Mouse (Mus musculus): Measurements from ENCODE around the gene Hoxd4. TPM values are rescaled to one million over a fixed set of nuclear protein-coding genes. Genes with fewer than 3 reads are reported as not detected.
A peak's percentile ranks its signal among the peaks of the same experiment; 100 is the strongest.

Hoxd4 gene
- polyA plus RNA-seq, 1 experiment from 2014 or later: not detected

GRCm38 (mm10) chr2:74688795-74689573 lies 22.7 kb upstream of the Hoxd4 start:
- no peaks in the 10 kb centered on the region for H3K9me3 ChIP-seq
- ATAC-seq (ENCODE audit: insufficient number of reproducible peaks, insufficient read depth, low FRiP score, low TSS enrichment, low read depth): no peak
- H3K4me1 ChIP-seq: no peaks in the 10 kb centered on the region; the same call in 1 of the 2 replicates
- no peak overlapping the region for H3K4me3 ChIP-seq
- H3K27ac ChIP-seq: no peak overlapping the region
- H3K27me3 ChIP-seq: peaks cover 94% of the 10 kb centered on the region
- H3K4me2 ChIP-seq: no peak overlapping the region
- no peaks in the 10 kb centered on the region for H3K36me3 ChIP-seq
- 4% methylated on average over 12 of the region's 12 CpGs for WGBS
- H3K9ac ChIP-seq: no peak overlapping the region

DNA sequence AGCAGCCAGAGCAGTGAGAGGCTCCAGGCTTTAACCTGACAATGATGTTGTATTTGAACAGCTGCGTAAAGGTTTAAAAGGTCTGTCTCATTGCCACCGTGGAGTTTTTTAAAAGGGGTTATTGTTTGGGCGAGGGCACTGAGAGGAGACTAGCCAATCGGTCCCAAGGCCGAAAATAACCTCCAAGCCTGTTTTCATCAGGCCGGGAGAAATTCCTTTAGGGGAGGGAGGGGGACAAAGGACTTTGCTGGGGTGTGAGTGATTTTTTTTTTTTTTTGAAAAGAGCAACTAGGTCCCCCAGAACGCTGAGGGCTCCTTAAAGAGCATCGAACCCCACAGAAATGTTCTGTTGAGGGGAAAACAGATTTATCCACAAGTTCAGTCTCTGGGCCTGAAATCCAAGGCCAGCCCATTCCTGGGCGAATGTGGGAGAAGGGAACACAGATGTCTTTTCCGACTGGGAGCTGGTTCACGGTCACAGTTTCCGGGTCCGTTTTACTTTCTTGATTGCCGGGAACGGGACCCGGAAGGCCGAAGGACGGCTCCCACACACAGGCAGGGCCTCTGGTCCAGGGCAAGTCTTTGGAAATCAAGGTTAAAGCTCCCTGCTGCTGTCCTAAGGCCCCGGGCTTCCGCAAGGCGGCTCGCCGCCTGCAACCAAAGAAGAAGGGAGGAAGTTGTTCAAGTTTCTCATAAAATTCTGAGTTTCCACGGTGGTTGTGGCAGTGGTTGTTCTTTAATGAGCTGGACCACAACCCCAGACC lies 22.0 kb upstream of the Hoxd4 start:
- no peak overlapping the region for H3K4me2 ChIP-seq
- no peaks in the 10 kb centered on the region for H3K36me3 ChIP-seq
- H3K27me3 ChIP-seq: peaks cover 94% of the 10 kb centered on the region
- H3K9me3 ChIP-seq: no peaks in the 10 kb centered on the region
- H3K27ac ChIP-seq: no peak overlapping the region
- no peak overlapping the region for H3K9ac ChIP-seq
- no peak overlapping the region for H3K4me3 ChIP-seq
- ATAC-seq (ENCODE audit: insufficient number of reproducible peaks, insufficient read depth, low FRiP score, low TSS enrichment, low read depth): no peak
- H3K4me1 ChIP-seq: no peaks in the 10 kb centered on the region; the same call in 1 of the 2 replicates
- WGBS: under 1% methylated on average over 24 of the region's 24 CpGs

GRCm38 (mm10) chr2:74690338-74690716 lies 21.4 kb upstream of the Hoxd4 start:
- Histone ChIP-seq H3K4me2 (no peak overlapping the region), H3K4me1 (no peaks in the 10 kb centered on the region; the same call in 1 of the 2 replicates), H3K36me3 (no peaks in the 10 kb centered on the region), H3K9me3 (no peaks in the 10 kb centered on the region), H3K9ac (no peak overlapping the region), H3K27me3 (peaks cover 94% of the 10 kb centered on the region), H3K4me3 (no peak overlapping the region), H3K27ac (no peak overlapping the region)
- 9% methylated on average over 8 of the region's 8 CpGs for WGBS
- ATAC-seq (ENCODE audit: insufficient number of reproducible peaks, insufficient read depth, low FRiP score, low TSS enrichment, low read depth): no peak

GRCm38 (mm10) chr2:74691022-74691951 lies 20.4 kb upstream of the Hoxd4 start, which contains the start of gene Hoxd10:
Hoxd10 (plus strand) TSS chr2:74691924.
- H3K36me3 ChIP-seq: no peaks in the 10 kb centered on the region

GRCm38 (mm10) chr2:74691995-74692807 lies 19.5 kb upstream of the Hoxd4 start:
- no peak overlapping the region for H3K4me3 ChIP-seq
- 4% methylated on average over 35 of the region's 35 CpGs for WGBS
- ATAC-seq (ENCODE audit: insufficient number of reproducible peaks, insufficient read depth, low FRiP score, low TSS enrichment, low read depth): no peak

More at GRCm38 (mm10) chr2:74691022-74691951, 20.4 kb upstream of the Hoxd4 start, which contains the start of gene Hoxd10:
- peak within 1 kb of the TSS; percentile 32 for H3K4me2 ChIP-seq
- H3K27ac ChIP-seq: no peak within 1 kb of the TSS
- H3K27me3 ChIP-seq: peaks cover 95% of the 10 kb centered on the region
- peak within 1 kb of the TSS; percentile 5; the same call in 1 of the 2 replicates for H3K4me3 ChIP-seq
- H3K9ac ChIP-seq: no peak within 1 kb of the TSS
- ATAC-seq (ENCODE audit: insufficient number of reproducible peaks, insufficient read depth, low FRiP score, low TSS enrichment, low read depth): no peak
- no peaks in the 10 kb centered on the region; the same call in 1 of the 2 replicates for H3K4me1 ChIP-seq
- under 1% methylated on average over 56 of the region's 56 CpGs for WGBS
- no peaks in the 10 kb centered on the region for H3K9me3 ChIP-seq

DNA sequence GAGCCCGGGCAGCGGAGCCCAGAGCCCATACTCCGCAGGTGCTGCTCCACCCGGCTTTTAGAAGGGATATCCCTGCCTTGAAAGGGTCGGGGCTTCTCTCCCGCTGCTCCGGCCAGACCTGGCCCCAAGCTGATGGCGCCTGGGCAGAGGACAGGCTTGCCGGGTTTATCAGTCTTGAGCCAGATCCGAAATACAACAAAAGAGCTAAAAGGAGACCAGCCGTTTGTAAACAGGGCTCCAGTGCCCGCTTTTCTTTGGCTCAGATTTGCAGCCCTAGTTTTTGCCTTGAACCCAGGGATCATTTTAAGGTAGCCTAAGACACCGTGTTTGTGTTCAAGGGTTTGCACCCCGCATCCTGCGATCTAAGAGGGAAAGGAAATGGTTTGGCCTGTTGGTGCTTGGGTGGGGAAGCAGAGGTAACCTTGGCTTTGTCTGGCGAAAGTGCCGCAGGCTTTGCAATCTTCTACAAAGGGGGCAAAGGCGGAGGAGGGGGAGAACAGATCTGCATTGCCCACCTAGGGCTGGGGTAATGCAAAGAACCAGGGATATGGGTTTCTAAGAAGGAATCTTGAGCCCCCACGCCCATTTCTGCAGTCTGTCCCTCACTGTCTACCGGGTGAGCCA lies 18.8 kb upstream of the Hoxd4 start:
- Histone ChIP-seq H3K9me3 (no peaks in the 10 kb centered on the region), H3K4me2 (no peak overlapping the region)
- 2% methylated on average over 20 of the region's 20 CpGs for WGBS

More at GRCm38 (mm10) chr2:74691995-74692807, 19.5 kb upstream of the Hoxd4 start:
- peaks cover 95% of the 10 kb centered on the region for H3K27me3 ChIP-seq
- no peak overlapping the region for H3K9ac ChIP-seq
- H3K27ac ChIP-seq: no peak overlapping the region
- H3K4me2 ChIP-seq: no peak overlapping the region
- H3K36me3 ChIP-seq: no peaks in the 10 kb centered on the region
- H3K9me3 ChIP-seq: no peaks in the 10 kb centered on the region
- no peaks in the 10 kb centered on the region; the same call in 1 of the 2 replicates for H3K4me1 ChIP-seq

DNA sequence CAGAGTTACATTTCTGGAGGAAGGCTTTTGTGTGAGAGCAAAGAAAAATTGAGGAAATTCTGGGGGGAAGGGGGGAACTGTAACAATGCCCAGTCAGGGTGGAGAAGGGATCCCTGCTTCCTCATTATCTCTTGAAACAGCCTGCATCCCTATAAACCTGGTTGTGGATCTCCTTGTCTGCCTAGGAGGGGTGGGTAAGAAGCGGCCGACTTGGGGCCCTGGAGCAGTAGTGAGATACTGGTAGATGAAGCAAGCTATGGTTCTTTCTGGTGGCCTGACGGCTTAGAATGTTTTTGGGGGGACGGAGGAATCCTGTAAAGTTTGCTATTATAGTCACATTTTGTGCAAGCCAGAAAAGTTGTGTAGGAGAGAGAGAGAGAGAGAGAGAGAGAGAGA lies 18.3 kb upstream of the Hoxd4 start:
- no peak for ATAC-seq (ENCODE audit: insufficient number of reproducible peaks, insufficient read depth, low FRiP score, low TSS enrichment, low read depth)
- Histone ChIP-seq H3K4me2 (no peak overlapping the region), H3K4me3 (no peak overlapping the region), H3K4me1 (peaks cover 10% of the 10 kb centered on the region), H3K27me3 (peaks cover 95% of the 10 kb centered on the region), H3K9ac (no peak overlapping the region), H3K9me3 (no peaks in the 10 kb centered on the region), H3K27ac (no peak overlapping the region), H3K36me3 (no peaks in the 10 kb centered on the region)
- WGBS: 3% methylated on average over 4 of the region's 4 CpGs

More for the DNA sequence above, 18.8 kb upstream of the Hoxd4 start:
- Histone ChIP-seq H3K27ac (no peak overlapping the region), H3K27me3 (peaks cover 95% of the 10 kb centered on the region), H3K36me3 (no peaks in the 10 kb centered on the region), H3K4me3 (no peak overlapping the region), H3K4me1 (peaks cover 5% of the 10 kb centered on the region), H3K9ac (no peak overlapping the region)
- ATAC-seq (ENCODE audit: insufficient number of reproducible peaks, insufficient read depth, low FRiP score, low TSS enrichment, low read depth): no peak

- no peak overlapping the region for H3K4me3 ChIP-seq
These were observed 17.7 kb upstream of the Hoxd4 start for GRCm38 (mm10) chr2:74694066-74694465.

GRCm38 (mm10) chr2:74695383-74695782 lies 16.3 kb upstream of the Hoxd4 start:
- no peaks in the 10 kb centered on the region for H3K9me3 ChIP-seq
- no peak for ATAC-seq (ENCODE audit: insufficient number of reproducible peaks, insufficient read depth, low FRiP score, low TSS enrichment, low read depth)
- H3K4me2 ChIP-seq: no peak overlapping the region
- 4% methylated on average over 1 of the region's 1 CpGs for WGBS
- no peak overlapping the region for H3K27ac ChIP-seq
- H3K36me3 ChIP-seq: no peaks in the 10 kb centered on the region
- H3K4me3 ChIP-seq: no peak overlapping the region
- H3K4me1 ChIP-seq: peaks cover 14% of the 10 kb centered on the region
- H3K9ac ChIP-seq: no peak overlapping the region
- H3K27me3 ChIP-seq: peaks cover 97% of the 10 kb centered on the region

More at GRCm38 (mm10) chr2:74694066-74694465, 17.7 kb upstream of the Hoxd4 start:
- WGBS: 1% methylated on average over 16 of the region's 16 CpGs
- H3K27me3 ChIP-seq: peaks cover 95% of the 10 kb centered on the region
- ATAC-seq (ENCODE audit: insufficient number of reproducible peaks, insufficient read depth, low FRiP score, low TSS enrichment, low read depth): no peak
- no peak overlapping the region for H3K4me2 ChIP-seq
- no peak overlapping the region for H3K9ac ChIP-seq
- H3K4me1 ChIP-seq: peaks cover 14% of the 10 kb centered on the region
- no peaks in the 10 kb centered on the region for H3K36me3 ChIP-seq
- H3K9me3 ChIP-seq: no peaks in the 10 kb centered on the region
- no peak overlapping the region for H3K27ac ChIP-seq

DNA sequence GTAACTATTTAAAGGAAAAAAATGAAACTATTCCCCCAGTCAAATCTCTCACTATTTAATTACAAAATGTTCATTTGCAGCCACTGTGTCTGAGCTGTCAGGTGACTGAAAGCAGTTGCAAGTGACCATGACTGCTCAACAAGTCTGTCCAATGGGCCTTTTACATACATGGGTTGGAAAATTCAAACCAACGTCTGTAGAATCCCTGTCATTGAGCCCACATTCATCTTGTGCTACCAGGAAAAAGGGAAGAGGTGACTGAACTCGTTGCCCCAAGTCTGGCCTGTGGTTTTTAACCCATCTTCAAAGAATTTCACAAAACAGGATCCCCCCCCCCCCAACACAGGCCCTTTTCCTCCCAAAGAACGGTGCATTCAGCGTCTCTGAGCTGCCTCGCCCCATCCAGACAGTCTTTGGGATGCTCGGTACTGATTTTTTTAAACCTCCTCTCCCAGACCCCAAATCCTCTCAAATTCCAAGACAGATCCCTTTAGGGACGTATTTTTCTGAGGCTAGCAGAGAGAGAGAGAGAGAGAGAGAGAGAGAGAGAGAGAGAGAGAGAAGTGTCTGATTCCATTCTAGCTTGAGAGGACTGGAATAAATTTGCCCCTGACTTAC lies 15.8 kb upstream of the Hoxd4 start:
- Histone ChIP-seq H3K36me3 (no peaks in the 10 kb centered on the region), H3K27me3 (peaks cover 100% of the 10 kb centered on the region), H3K9ac (no peak overlapping the region), H3K9me3 (no peaks in the 10 kb centered on the region), H3K4me3 (no peak overlapping the region), H3K27ac (no peak overlapping the region), H3K4me1 (peaks cover 14% of the 10 kb centered on the region), H3K4me2 (no peak overlapping the region)
- no peak for ATAC-seq (ENCODE audit: insufficient number of reproducible peaks, insufficient read depth, low FRiP score, low TSS enrichment, low read depth)
- WGBS: 2% methylated on average over 7 of the region's 7 CpGs
